Mouse (Mus musculus) bone marrow, adult 2 months (tissue): ENCODE data around the gene Dbr1. TPM values are rescaled to one million over a fixed set of nuclear protein-coding genes. Genes with fewer than 3 reads are reported as not detected.

Source experiments
- H3K27ac ChIP-seq: fragments of 200-500 bp; 2 replicates; pipeline ENCODE4 v1.5.1; 2012; ENCODE audit warnings: low read depth, mild to moderate bottlenecking, control low read depth, inconsistent platforms, low read length; ENCODE audit not compliant: control insufficient read depth, poor library complexity, insufficient read depth
- H3K4me1 ChIP-seq: fragments of 200-500 bp; 2 replicates; pipeline ENCODE4 v1.6.1; 2011; ENCODE audit warnings: low read length; ENCODE audit not compliant: control insufficient read depth, insufficient read depth
- H3K4me3 ChIP-seq: fragments of 200-500 bp; replicated peaks from 2 replicates; pipeline ENCODE3; 2011; ENCODE audit warnings: mild to moderate bottlenecking, low read depth, low read length, control low read depth; ENCODE audit not compliant: control insufficient read depth
- CTCF ChIP-seq: fragments of 200-500 bp; IDR thresholded peaks from 2 replicates; pipeline ENCODE4 v1.5.1; 2011; ENCODE audit warnings: low read length, control low read depth; ENCODE audit not compliant: control insufficient read depth, insufficient read depth
- POLR2A ChIP-seq: fragments of 200-500 bp; IDR thresholded peaks from 2 replicates; pipeline ENCODE4 v1.6.1; 2011; ENCODE audit warnings: low read depth, mild to moderate bottlenecking, control low read depth, low read length, borderline replicate concordance; ENCODE audit not compliant: control insufficient read depth
- WGBS: fragments of 180-500 bp; shearing (Covaris S2); methylation state at CpG from one replicate; pipeline ENCODE4 v1.1.7; 2018; 5-methylcytosine and 5-hydroxymethylcytosine counted together
- polyA plus RNA-seq: library from polyadenylated mRNA; stranded (reverse); fragments of >200 nt; gene quantifications from 2 replicates; pipeline ENCODE4 v1.2.4, GENCODE M21; 2011; ENCODE audit warnings: low replicate concordance; ENCODE audit not compliant: missing spikeins, insufficient read depth, insufficient read length

Gene Dbr1
- 15.1 and 16.2 TPM in 2 replicates for polyA plus RNA-seq

GRCm38 (mm10) chr9:99575677-99576480 lies at the start of gene Dbr1:
Gene Dbr1 (plus strand): TSS chr9:99575799.
- TF ChIP-seq POLR2A, result peak; percentile 89
- TF ChIP-seq CTCF, result no peak
- Histone ChIP-seq H3K4me1 (no peaks in the 10 kb centered on the region), H3K4me3 (peak within 1 kb of the TSS; percentile 98), H3K27ac (peak within 1 kb of the TSS; percentile 94)
- WGBS, result under 1% methylated on average over 57 of the region's 57 CpGs

GRCm38 (mm10) chr9:99531865-99532264 lies 43.7 kb upstream of the Dbr1 start:
- WGBS, result 31% methylated on average over 1 of the region's 1 CpGs
- TF ChIP-seq CTCF (no peak), POLR2A (no peak)
- Histone ChIP-seq H3K27ac (no peak overlapping the region), H3K4me3 (no peak overlapping the region), H3K4me1 (no peaks in the 10 kb centered on the region)

- Histone ChIP-seq H3K4me1 (no peaks in the 10 kb centered on the region), H3K4me3 (no peak overlapping the region), H3K27ac (no peak overlapping the region)
- 76% methylated on average over 1 of the region's 1 CpGs for WGBS
- no peak for TF ChIP-seq POLR2A
Measured at GRCm38 (mm10) chr9:99546259-99546658, 29.3 kb upstream of the Dbr1 start.

- WGBS, result 70% methylated on average over 2 of the region's 2 CpGs
- TF ChIP-seq CTCF, result no peak
- TF ChIP-seq POLR2A, result no peak
- Histone ChIP-seq H3K27ac (no peak overlapping the region), H3K4me3 (no peak overlapping the region), H3K4me1 (no peaks in the 10 kb centered on the region)
Measured at GRCm38 (mm10) chr9:99552068-99552467, 23.5 kb upstream of the Dbr1 start.

- no peaks in the 10 kb centered on the region; the same call in 1 of the 2 replicates for H3K4me1 ChIP-seq
- H3K27ac ChIP-seq, result no peak overlapping the region
- H3K4me3 ChIP-seq, result no peak overlapping the region
- TF ChIP-seq POLR2A (no peak), CTCF (no peak)
- WGBS, result 60% methylated on average over 2 of the region's 2 CpGs
Measured at GRCm38 (mm10) chr9:99553049-99553448, 22.6 kb upstream of the Dbr1 start.

GRCm38 (mm10) chr9:99554052-99554451 lies 21.5 kb upstream of the Dbr1 start:
- no peak overlapping the region for H3K4me3 ChIP-seq
- H3K4me1 ChIP-seq, result no peaks in the 10 kb centered on the region; the same call in 1 of the 2 replicates
- TF ChIP-seq POLR2A (no peak), CTCF (no peak)
- H3K27ac ChIP-seq, result no peak overlapping the region

GRCm38 (mm10) chr9:99555253-99555652 lies 20.3 kb upstream of the Dbr1 start:
- WGBS, result 66% methylated on average over 3 of the region's 3 CpGs
- Histone ChIP-seq H3K4me1 (peaks cover 1% of the 10 kb centered on the region), H3K4me3 (no peak overlapping the region), H3K27ac (no peak overlapping the region)
- TF ChIP-seq POLR2A (no peak), CTCF (no peak)

GRCm38 (mm10) chr9:99557580-99558300 lies 17.9 kb upstream of the Dbr1 start:
- H3K4me1 ChIP-seq, result peaks cover 1% of the 10 kb centered on the region
- H3K27ac ChIP-seq, result no peak overlapping the region
- H3K4me3 ChIP-seq, result no peak overlapping the region
- WGBS, result 21% methylated on average over 8 of the region's 8 CpGs
- no peak for TF ChIP-seq CTCF
- no peak for TF ChIP-seq POLR2A
